Mouse (Mus musculus): ENCODE measurements around the gene Tagln2.

DNA sequence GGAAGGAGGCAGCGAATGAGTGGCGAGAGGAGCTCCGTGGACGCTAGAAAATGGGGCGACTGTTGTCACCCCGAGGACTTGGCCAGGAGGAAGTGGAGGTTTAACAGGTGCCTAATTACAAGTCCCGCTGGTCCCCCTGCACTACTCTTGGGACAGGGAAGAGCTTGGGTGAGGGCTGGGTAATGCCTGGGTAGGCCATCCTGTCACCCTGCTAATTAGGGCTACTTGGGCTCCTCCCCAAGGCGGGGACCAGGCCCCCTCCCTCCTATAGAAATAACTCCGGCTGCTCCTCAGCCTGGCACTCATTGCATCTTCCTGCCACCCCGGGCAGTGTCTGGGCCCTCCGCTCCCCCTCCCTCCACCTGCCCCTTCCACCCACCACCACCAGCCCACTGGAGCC is 55.8 kb downstream of the Tagln2 start, which contains the start of gene Vsig8:
- TF ChIP-seq POLR2A (IDR thresholded peaks at IDR 0.05; ENCODE audit: borderline replicate concordance, low read depth, low read length) = no peak
- no peak for TF ChIP-seq CTCF (IDR thresholded peaks at IDR 0.05; ENCODE audit: low read depth, low read length)

Measured in bone marrow macrophage, adult 2 months (primary cell).